Mouse (Mus musculus): ENCODE data around the gene Myf5. TPM values are rescaled to one million over a fixed set of nuclear protein-coding genes. Genes with fewer than 3 reads are reported as not detected.

Gene Myf5
- polyA plus RNA-seq, 1 experiment from 2014 or later, result not detected

GRCm38 (mm10) chr10:107502193-107502592, 16.3 kb upstream of the Myf5 start:
- H3K4me1 ChIP-seq (replicated peaks; ENCODE audit: control insufficient read depth, insufficient read depth, low read length), result no peaks in the 10 kb centered on the region
- no peaks in the 10 kb centered on the region for H3K27me3 ChIP-seq (replicated peaks; ENCODE audit: control insufficient read depth, insufficient read depth, low read length)
- H3K9me3 ChIP-seq (ENCODE audit: control insufficient read depth), result no peaks in the 10 kb centered on the region
- ATAC-seq, result no peak
- H3K4me2 ChIP-seq (replicated peaks; ENCODE audit: low read depth), result no peak overlapping the region
- 85% methylated on average over 7 of the region's 7 CpGs for WGBS
- H3K4me3 ChIP-seq (ENCODE audit: low read depth, low read length), result no peak overlapping the region
- H3K36me3 ChIP-seq (ENCODE audit: control insufficient read depth, insufficient read depth), result no peaks in the 10 kb centered on the region
- no peak overlapping the region for H3K27ac ChIP-seq (ENCODE audit: low read depth, low read length)
- no peak for TF ChIP-seq CTCF (IDR thresholded peaks at IDR 0.05; ENCODE audit: low read depth)
- no peak overlapping the region for H3K9ac ChIP-seq (ENCODE audit: low read depth, low read length)

- no peaks in the 10 kb centered on the region for H3K36me3 ChIP-seq (ENCODE audit: control insufficient read depth, insufficient read depth)
- no peaks in the 10 kb centered on the region for H3K9me3 ChIP-seq (ENCODE audit: control insufficient read depth)
- H3K9ac ChIP-seq (ENCODE audit: low read depth, low read length), result no peak overlapping the region
- H3K4me2 ChIP-seq (replicated peaks; ENCODE audit: low read depth), result no peak overlapping the region
- ATAC-seq, result no peak
- 70% methylated on average over 7 of the region's 7 CpGs for WGBS
- H3K4me1 ChIP-seq (replicated peaks; ENCODE audit: control insufficient read depth, insufficient read depth, low read length), result no peaks in the 10 kb centered on the region
- TF ChIP-seq CTCF (IDR thresholded peaks at IDR 0.05; ENCODE audit: low read depth), result no peak
- H3K27ac ChIP-seq (ENCODE audit: low read depth, low read length), result no peak overlapping the region
- H3K4me3 ChIP-seq (ENCODE audit: low read depth, low read length), result no peak overlapping the region
- H3K27me3 ChIP-seq (replicated peaks; ENCODE audit: control insufficient read depth, insufficient read depth, low read length), result no peaks in the 10 kb centered on the region
Observed at GRCm38 (mm10) chr10:107499656-107500055, 13.7 kb upstream of the Myf5 start.

DNA sequence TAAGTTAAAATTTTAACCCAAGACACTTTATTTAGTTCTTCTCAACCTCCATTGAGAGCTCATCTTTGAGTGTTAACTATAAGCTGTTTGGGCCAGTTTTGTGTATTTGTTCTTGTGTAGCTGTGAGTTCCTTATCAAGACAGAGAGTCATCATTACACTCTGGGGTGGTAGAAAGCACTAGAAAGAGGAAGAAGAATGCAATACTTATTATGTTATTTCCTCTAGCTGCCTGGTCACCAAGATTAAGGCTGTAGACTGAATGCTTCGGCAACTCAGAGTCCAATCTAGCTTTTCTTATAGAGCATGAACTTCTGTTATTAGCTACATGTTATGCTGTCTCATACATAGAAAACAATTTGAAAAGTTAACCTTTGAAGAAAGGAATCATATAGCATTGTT, 10.5 kb upstream of the Myf5 start:
- Histone ChIP-seq H3K27ac (ENCODE audit: low read depth, low read length) (no peak overlapping the region), H3K36me3 (ENCODE audit: control insufficient read depth, insufficient read depth) (no peaks in the 10 kb centered on the region), H3K9me3 (ENCODE audit: control insufficient read depth) (no peaks in the 10 kb centered on the region), H3K9ac (ENCODE audit: low read depth, low read length) (no peak overlapping the region), H3K4me3 (ENCODE audit: low read depth, low read length) (no peak overlapping the region), H3K4me2 (replicated peaks; ENCODE audit: low read depth) (no peak overlapping the region), H3K27me3 (replicated peaks; ENCODE audit: control insufficient read depth, insufficient read depth, low read length) (no peaks in the 10 kb centered on the region), H3K4me1 (replicated peaks; ENCODE audit: control insufficient read depth, insufficient read depth, low read length) (no peaks in the 10 kb centered on the region)
- TF ChIP-seq CTCF (IDR thresholded peaks at IDR 0.05; ENCODE audit: low read depth), result no peak
- no peak for ATAC-seq
- 84% methylated on average over 1 of the region's 1 CpGs for WGBS

- no peaks in the 10 kb centered on the region for H3K4me1 ChIP-seq (replicated peaks; ENCODE audit: control insufficient read depth, insufficient read depth, low read length)
- ATAC-seq, result no peak
- no peaks in the 10 kb centered on the region for H3K9me3 ChIP-seq (ENCODE audit: control insufficient read depth)
- H3K9ac ChIP-seq (ENCODE audit: low read depth, low read length), result no peak within 1 kb of the TSS
- H3K27me3 ChIP-seq (replicated peaks; ENCODE audit: control insufficient read depth, insufficient read depth, low read length), result no peaks in the 10 kb centered on the region
- H3K4me2 ChIP-seq (replicated peaks; ENCODE audit: low read depth), result peak within 1 kb of the TSS; percentile 57
- H3K4me3 ChIP-seq (ENCODE audit: low read depth, low read length), result peak within 1 kb of the TSS; percentile 13; the same call in 1 of the 2 replicates
- TF ChIP-seq CTCF (IDR thresholded peaks at IDR 0.05; ENCODE audit: low read depth), result no peak
- no peaks in the 10 kb centered on the region for H3K36me3 ChIP-seq (ENCODE audit: control insufficient read depth, insufficient read depth)
- H3K27ac ChIP-seq (ENCODE audit: low read depth, low read length), result no peak within 1 kb of the TSS
- 96% methylated on average over 6 of the region's 6 CpGs for WGBS
Observed at GRCm38 (mm10) chr10:107494568-107494967, 8.6 kb upstream of the Myf5 start, which contains the start of gene Myf6. TSS of gene Myf6 (minus strand) at chr10:107494737.

- 61% methylated on average over 20 of the region's 20 CpGs for WGBS
- no peak for ATAC-seq
- Histone ChIP-seq H3K27me3 (replicated peaks; ENCODE audit: control insufficient read depth, insufficient read depth, low read length) (no peaks in the 10 kb centered on the region), H3K4me1 (replicated peaks; ENCODE audit: control insufficient read depth, insufficient read depth, low read length) (no peaks in the 10 kb centered on the region), H3K4me2 (replicated peaks; ENCODE audit: low read depth) (peak overlapping the region; percentile 57), H3K4me3 (ENCODE audit: low read depth, low read length) (peak overlapping the region; percentile 13; the same call in 1 of the 2 replicates), H3K9ac (ENCODE audit: low read depth, low read length) (no peak overlapping the region), H3K36me3 (ENCODE audit: control insufficient read depth, insufficient read depth) (no peaks in the 10 kb centered on the region), H3K9me3 (ENCODE audit: control insufficient read depth) (no peaks in the 10 kb centered on the region), H3K27ac (ENCODE audit: low read depth, low read length) (no peak overlapping the region)
- no peak for TF ChIP-seq CTCF (IDR thresholded peaks at IDR 0.05; ENCODE audit: low read depth)
Observed at GRCm38 (mm10) chr10:107493580-107494474, 7.9 kb upstream of the Myf5 start.

- Histone ChIP-seq H3K4me3 (ENCODE audit: low read depth, low read length) (peak overlapping the region; percentile 13), H3K9me3 (ENCODE audit: control insufficient read depth) (no peaks in the 10 kb centered on the region), H3K36me3 (ENCODE audit: control insufficient read depth, insufficient read depth) (no peaks in the 10 kb centered on the region), H3K9ac (ENCODE audit: low read depth, low read length) (no peak overlapping the region), H3K27me3 (replicated peaks; ENCODE audit: control insufficient read depth, insufficient read depth, low read length) (no peaks in the 10 kb centered on the region), H3K4me1 (replicated peaks; ENCODE audit: control insufficient read depth, insufficient read depth, low read length) (no peaks in the 10 kb centered on the region), H3K27ac (ENCODE audit: low read depth, low read length) (no peak overlapping the region), H3K4me2 (replicated peaks; ENCODE audit: low read depth) (peak overlapping the region; percentile 57)
- TF ChIP-seq CTCF (IDR thresholded peaks at IDR 0.05; ENCODE audit: low read depth), result no peak
- ATAC-seq, result no peak
- 27% methylated on average over 18 of the region's 18 CpGs for WGBS
Observed at GRCm38 (mm10) chr10:107492867-107493579, 7.1 kb upstream of the Myf5 start.

Measured in intestine, postnatal 0 days (tissue).